Mouse (Mus musculus) olfactory bulb, adult 2 months (tissue): ENCODE data around the gene Gabarapl2. TPM values are rescaled to one million over a fixed set of nuclear protein-coding genes. Genes with fewer than 3 reads are reported as not detected.
A peak's percentile ranks its signal among the peaks of the same experiment; 100 is the strongest.

Source experiments
- H3K27ac ChIP-seq: fragments of 200-500 bp; 2 replicates; pipeline ENCODE4 v1.5.1; 2012; ENCODE audit warnings: low read depth, low read length; ENCODE audit not compliant: insufficient read depth
- H3K4me1 ChIP-seq: fragments of 200-500 bp; 2 replicates; pipeline ENCODE4 v1.6.1; 2012; ENCODE audit warnings: low read length; ENCODE audit not compliant: control insufficient read depth, insufficient read depth
- H3K4me3 ChIP-seq: fragments of 200-500 bp; 2 replicates; pipeline ENCODE4 v1.5.1; 2012; ENCODE audit warnings: mild to moderate bottlenecking, low read depth, low read length, moderate library complexity; ENCODE audit not compliant: insufficient read depth
- CTCF ChIP-seq: fragments of 200-500 bp; IDR thresholded peaks from 2 replicates; pipeline ENCODE4 v1.5.1; 2012; ENCODE audit warnings: low read depth, mild to moderate bottlenecking, low read length, moderate library complexity; ENCODE audit not compliant: insufficient read depth
- POLR2A ChIP-seq: fragments of 200-500 bp; IDR thresholded peaks from 2 replicates; pipeline ENCODE4 v1.6.1; 2012; ENCODE audit warnings: mild to moderate bottlenecking, low read depth, low read length, moderate library complexity; ENCODE audit not compliant: insufficient read depth
- WGBS: fragments of 180-500 bp; shearing (Covaris S2); methylation state at CpG from one replicate; pipeline ENCODE4 v1.1.7; 2018; 5-methylcytosine and 5-hydroxymethylcytosine counted together
- polyA plus RNA-seq: library from polyadenylated mRNA; stranded (reverse); fragments of >200 nt; gene quantifications from 2 replicates; pipeline ENCODE4 v1.2.4, GENCODE M21; 2012; ENCODE audit warnings: low replicate concordance; ENCODE audit not compliant: missing spikeins, insufficient read depth, insufficient read length

Gene Gabarapl2
- polyA plus RNA-seq, 1 experiment = not detected

- no peak overlapping the region for H3K4me3 ChIP-seq
- no peak for TF ChIP-seq CTCF
- TF ChIP-seq POLR2A = no peak
- H3K4me1 ChIP-seq = peaks cover 8% of the 10 kb centered on the region
- no peak overlapping the region for H3K27ac ChIP-seq
- WGBS = 86% methylated on average over 2 of the region's 2 CpGs
Observed at GRCm38 (mm10) chr8:111947144-111947543, 6.6 kb downstream of the Gabarapl2 start.

- no peak overlapping the region for H3K4me3 ChIP-seq
- H3K4me1 ChIP-seq = peaks cover 4% of the 10 kb centered on the region
- H3K27ac ChIP-seq = no peak overlapping the region
- TF ChIP-seq POLR2A = no peak
- TF ChIP-seq CTCF = no peak
- 93% methylated on average over 8 of the region's 8 CpGs for WGBS
Observed at GRCm38 (mm10) chr8:111947954-111948353, 7.5 kb downstream of the Gabarapl2 start.

- H3K4me3 ChIP-seq = no peak overlapping the region
- H3K4me1 ChIP-seq = peaks cover 4% of the 10 kb centered on the region
- TF ChIP-seq POLR2A (no peak), CTCF (no peak)
- no peak overlapping the region for H3K27ac ChIP-seq
- WGBS = 78% methylated on average over 3 of the region's 3 CpGs
Observed at GRCm38 (mm10) chr8:111950846-111951245, 10.3 kb downstream of the Gabarapl2 start.

- TF ChIP-seq CTCF = no peak
- no peak for TF ChIP-seq POLR2A
- 66% methylated on average over 7 of the region's 7 CpGs for WGBS
- no peak overlapping the region for H3K27ac ChIP-seq
Observed at GRCm38 (mm10) chr8:111951317-111951716, 10.8 kb downstream of the Gabarapl2 start.

GRCm38 (mm10) chr8:111951936-111952335, 11.4 kb downstream of the Gabarapl2 start:
- H3K4me1 ChIP-seq = 0 out of 2 replicates have a peak, but pooled peaks cover 2% of the 10 kb centered on the region
- no peak overlapping the region for H3K27ac ChIP-seq
- WGBS = 98% methylated on average over 5 of the region's 5 CpGs
- H3K4me3 ChIP-seq = no peak overlapping the region
- TF ChIP-seq POLR2A (no peak), CTCF (no peak)

More at GRCm38 (mm10) chr8:111951317-111951716, 10.8 kb downstream of the Gabarapl2 start:
- no peak overlapping the region for H3K4me3 ChIP-seq
- H3K4me1 ChIP-seq = peaks cover 4% of the 10 kb centered on the region

- TF ChIP-seq CTCF = no peak
- no peak for TF ChIP-seq POLR2A
- no peak overlapping the region for H3K4me3 ChIP-seq
- WGBS = 78% methylated on average over 4 of the region's 4 CpGs
- H3K4me1 ChIP-seq = no peaks in the 10 kb centered on the region
- no peak overlapping the region for H3K27ac ChIP-seq
Observed at GRCm38 (mm10) chr8:111954844-111955594, 14.5 kb downstream of the Gabarapl2 start.

- WGBS = 83% methylated on average over 5 of the region's 5 CpGs
- peaks cover 5% of the 10 kb centered on the region for H3K4me1 ChIP-seq
Observed at GRCm38 (mm10) chr8:111955879-111956278, 15.4 kb downstream of the Gabarapl2 start.

GRCm38 (mm10) chr8:111957231-111957630, 16.7 kb downstream of the Gabarapl2 start:
- no peak for TF ChIP-seq POLR2A
- TF ChIP-seq CTCF = no peak

More at GRCm38 (mm10) chr8:111955879-111956278, 15.4 kb downstream of the Gabarapl2 start:
- no peak for TF ChIP-seq POLR2A
- Histone ChIP-seq H3K27ac (no peak overlapping the region), H3K4me3 (no peak overlapping the region)

GRCm38 (mm10) chr8:111960591-111961321, 20.3 kb downstream of the Gabarapl2 start:
- Histone ChIP-seq H3K4me3 (no peak overlapping the region), H3K4me1 (peaks cover 24% of the 10 kb centered on the region), H3K27ac (peak overlapping the region; percentile 60)
- TF ChIP-seq CTCF = no peak
- WGBS = 56% methylated on average over 15 of the region's 15 CpGs

More at GRCm38 (mm10) chr8:111957231-111957630, 16.7 kb downstream of the Gabarapl2 start:
- peaks cover 11% of the 10 kb centered on the region for H3K4me1 ChIP-seq
- H3K4me3 ChIP-seq = no peak overlapping the region
- 89% methylated on average over 2 of the region's 2 CpGs for WGBS
- H3K27ac ChIP-seq = no peak overlapping the region
